Mouse (Mus musculus): ENCODE results near the gene Pnpla3.

Pnpla3 gene

DNA sequence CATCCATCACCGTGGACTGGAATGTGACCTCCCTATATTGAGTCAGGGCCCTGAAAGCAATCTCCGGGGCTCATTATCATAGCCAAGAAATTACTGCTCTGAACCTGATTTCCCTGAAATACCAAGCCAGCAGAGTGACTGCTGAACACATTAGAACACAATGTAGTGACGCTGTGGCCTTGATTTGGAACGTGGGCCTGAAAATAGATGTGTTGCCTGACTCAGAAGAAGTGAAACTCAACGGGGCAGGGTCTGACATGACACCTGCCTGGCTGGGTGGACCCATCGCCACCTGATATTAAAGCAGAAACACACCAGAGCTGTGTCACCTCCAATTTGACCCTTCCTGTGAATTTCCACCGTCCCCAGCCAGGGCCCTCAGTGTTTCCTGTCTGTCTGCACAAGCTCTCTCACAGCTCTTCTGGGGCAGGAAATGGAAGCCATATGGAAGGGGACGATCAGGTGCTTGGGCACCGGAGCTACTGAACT lies 51.2 kb downstream of the Pnpla3 start:
- DNase-seq, result peak; percentile 44

DNA sequence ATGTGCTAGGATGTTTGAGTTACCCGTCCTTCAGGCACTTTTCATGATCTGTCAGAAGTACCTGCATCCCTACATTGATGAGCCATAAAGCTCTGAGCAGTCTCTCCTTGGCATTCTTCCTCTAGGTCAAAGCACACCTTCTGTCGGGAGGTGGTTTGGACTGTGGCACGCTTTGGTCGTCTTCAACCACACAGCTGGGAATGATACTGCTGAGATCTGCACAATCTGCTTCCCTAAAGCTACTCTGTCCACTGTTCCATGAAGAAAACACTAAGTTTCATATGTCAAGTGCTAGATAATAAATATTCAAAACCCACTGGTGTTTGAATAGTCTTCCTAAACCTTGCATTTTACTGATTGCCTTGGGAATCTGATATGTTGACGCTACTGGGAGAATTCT lies 53.9 kb downstream of the Pnpla3 start:
- no peak for DNase-seq

DNA sequence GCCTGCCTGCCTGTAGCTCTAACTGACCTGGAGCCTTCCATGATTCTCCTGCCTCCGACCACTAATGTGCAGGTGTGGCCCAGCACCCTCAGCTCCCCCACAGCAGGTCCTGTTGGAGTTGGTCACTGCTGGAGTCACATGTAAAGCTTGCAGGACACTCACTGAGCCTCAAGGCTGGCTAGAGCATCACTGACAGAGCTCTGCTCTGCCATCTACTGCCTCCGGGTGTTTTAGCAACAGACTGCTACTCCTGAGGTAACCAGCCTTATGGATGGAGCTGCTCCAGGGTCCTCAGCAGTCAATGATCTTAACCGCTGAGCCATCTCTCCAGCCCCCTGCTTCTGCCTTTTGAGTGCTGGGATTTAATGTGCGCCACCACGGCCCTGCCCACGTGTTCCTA lies 55.8 kb downstream of the Pnpla3 start:
- DNase-seq, result no peak

DNA sequence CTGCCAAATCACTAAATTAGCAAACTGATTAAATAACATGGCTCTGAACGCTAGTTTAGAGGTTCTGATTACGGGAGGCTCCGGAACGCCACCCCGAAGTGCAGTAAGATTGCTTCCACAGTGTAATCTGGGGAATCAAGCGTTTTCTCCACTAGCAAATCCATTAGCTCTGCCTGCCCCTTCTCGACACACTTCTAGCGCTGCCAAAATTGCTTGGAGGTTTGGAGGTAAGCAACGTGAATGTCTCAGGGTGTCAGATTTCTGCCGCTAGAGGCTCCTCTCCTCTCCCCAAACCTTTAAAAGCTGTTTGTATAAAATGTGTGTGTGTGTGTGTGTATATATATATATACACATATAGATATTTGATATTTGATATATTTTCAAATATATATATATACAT lies 57.1 kb downstream of the Pnpla3 start:
- no peak for DNase-seq

DNA sequence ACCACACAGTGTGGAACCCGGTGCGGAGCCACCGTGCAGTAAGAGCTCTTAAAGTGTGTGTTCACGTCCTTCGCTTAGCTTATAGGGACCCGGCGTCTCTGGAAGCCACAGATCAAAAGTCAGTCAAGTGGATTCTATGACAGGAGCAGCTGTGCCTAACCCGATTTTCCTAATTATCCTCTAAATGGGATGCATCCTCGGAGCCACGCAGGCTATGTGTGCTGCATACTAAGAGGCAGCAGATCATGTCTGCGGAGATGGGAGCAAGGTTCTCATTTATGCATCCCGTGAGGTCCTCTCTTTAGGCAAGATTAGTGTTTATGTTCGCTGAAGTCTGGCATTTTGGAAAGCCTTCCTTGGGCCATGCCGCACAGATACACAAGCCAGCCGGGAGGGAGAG lies 59.3 kb downstream of the Pnpla3 start:
- no peak for DNase-seq

DNA sequence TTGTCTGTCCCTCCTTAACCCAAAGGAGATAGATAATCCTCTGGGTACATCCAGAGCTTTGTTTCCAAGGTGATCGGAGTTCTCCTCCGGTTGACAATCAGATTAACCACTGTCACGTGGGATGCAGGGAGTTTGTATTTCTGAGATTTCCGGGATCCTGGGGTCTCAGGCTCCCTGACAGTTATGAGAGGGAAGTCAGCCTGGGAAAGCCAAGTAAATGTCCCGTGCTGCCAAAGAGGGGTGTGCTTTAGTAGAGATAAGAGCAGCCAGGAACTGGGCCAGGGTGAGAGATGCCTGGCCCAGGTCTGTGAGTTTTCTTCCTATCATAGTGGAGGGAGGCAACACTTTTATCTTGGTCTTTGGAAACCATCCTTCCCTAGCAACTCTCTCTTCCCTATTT lies 63.0 kb downstream of the Pnpla3 start:
- DNase-seq, result no peak

DNA sequence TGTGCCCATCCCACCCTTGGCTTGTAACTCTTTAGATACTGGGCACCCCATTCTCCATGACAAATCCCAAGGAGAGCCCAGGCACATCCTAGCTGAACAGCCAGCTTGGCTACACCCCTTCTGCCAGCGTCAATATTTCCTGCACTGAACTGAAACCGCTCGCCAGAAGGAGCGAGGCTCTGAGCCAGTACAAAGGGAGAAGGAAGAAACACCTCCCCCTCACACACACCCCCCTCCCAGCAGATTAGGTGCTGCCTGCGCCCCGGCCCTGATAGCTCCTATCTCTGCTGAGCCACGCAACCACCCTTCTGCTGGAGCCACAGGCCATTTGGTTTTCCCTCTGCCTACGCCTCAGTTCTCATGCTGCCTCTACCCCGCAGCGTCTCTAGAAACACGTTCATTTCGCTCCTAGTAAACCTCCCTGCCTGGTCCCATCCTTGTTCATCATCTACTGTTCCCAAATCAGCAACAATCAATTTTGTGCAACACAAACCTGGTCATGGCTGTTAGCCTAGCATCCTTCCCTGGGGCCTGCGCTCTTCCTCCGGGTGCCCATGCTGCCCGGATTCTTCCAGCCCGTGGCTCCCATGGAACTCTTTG lies 63.6 kb downstream of the Pnpla3 start:
- DNase-seq, result peak; percentile 50

DNA sequence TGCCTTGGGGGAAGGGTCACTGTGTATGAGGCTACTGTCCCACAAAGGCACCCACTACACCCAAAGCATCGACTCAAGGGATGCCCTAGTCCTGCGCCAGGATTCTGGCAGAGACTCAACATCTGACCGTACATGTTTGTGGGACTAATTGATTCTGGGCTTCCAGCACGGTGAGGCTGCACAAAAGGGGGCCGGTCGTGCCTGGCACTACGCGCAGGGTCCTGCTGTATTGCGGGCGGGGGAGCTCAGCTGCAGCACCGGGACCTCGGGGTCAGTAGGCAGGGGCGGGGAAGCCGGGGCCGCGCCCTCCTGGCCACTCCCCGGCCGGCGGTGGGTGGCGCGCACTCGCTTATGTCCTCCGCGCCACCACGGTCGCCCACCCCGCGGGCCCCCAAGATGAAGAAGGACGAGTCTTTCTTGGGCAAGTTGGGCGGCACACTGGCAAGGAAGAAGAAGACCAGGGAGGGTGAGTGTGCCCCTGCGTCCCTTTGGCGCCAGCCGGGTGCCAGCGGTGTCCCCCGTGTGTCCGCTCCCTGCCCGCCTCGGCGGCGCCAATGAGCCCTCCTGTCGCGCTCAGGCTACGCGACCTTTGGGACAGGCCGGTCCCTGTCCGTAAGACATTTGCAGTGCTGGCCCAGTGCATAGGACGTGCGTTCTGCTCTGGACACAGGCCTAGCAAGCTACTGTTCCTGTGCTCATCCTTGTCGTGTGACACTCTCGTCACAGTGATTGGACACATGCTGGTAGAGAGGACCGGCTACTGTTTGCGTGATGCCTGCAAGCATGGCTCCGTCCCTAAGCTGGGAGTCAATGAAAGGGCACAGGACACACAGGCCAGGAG lies 64.3 kb downstream of the Pnpla3 start, which contains the start of gene Parvb:
Parvb (plus strand) TSS at position 323 of the 841 bp plus-strand sequence.
- DNase-seq, result peak; percentile 70

DNA sequence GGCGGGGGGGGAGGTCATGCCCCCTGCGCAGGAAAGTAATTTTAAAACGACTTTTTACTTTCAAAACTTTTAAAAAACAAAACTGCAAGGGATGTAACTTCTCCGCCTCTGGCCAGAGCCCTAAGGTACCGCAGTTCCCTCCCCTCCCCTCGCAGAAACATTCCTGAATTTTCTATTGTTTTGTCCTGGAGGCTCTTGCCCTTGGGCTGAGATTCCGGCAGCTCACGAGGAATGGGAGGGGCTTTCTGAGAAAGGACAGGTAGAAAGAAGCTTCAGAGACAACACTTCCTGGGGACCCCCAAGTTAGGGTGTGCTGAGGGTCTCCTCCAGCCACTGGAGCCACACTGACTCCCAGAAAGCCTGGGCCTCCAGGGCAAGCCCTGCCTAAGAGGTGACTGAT lies 65.0 kb downstream of the Pnpla3 start:
- no peak for DNase-seq

DNA sequence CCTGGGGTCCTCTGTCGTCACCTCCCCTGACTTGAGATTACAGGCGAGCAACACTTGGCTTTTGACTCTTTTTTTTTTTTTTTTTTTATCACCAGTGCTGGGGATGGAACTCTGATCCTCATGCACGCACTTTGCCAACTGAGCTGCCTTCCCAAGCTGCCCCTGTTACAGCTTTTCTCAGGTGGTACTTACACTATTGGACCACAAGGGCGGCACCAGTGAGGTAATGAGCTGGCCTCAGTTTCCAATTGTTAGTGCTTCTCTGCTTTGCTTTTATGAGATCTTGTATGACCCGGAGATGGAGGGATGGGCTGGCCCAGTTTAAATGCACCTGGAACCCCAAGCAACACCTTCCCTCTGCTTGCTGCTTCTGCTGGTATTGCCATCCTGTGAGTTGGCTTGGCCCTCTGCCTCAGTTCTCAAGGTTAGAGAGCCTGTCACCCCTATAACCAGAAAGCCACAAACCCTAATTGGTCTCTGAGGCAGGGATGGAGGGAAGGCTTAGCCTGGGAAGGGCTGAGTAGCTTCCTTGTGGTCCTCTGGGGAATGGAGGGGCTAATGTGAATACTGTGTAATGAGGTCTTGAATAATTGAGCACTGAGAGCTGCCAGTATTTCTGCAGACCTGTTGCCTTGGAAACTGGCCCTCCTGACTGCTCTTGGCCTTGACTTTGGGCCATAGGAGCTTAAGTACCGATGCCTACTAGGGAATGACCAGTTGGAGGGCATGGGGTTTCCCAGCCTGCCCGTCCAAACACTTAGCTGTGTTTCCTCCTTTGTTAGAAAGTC lies 67.4 kb downstream of the Pnpla3 start:
- DNase-seq, result no peak

DNA sequence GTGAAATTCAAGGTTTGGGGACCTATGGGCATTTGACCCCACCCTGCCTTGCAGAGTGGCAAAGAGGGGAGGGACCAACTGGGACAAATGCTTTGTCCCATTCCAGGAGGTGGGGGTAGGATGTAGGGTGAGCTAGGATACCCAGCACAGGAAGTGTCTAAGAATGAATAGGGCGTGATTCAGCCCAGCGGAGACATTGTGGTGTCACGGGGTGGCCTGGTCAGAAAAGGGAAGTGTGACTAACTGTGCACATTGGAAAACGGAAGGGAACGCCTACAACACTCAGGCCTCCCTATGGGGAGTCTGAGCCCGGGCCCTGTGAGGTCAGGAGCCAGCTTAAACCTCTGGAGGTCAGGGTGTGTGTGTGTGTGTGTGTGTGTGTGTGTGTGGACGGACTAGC lies 68.0 kb downstream of the Pnpla3 start:
- DNase-seq, result peak; percentile 71
